Mouse (Mus musculus) lung, postnatal 0 days (tissue): Measurements from ENCODE around the gene Postn.

ENCODE experiments used
- CTCF ChIP-seq: IDR thresholded peaks from 2 replicates; pipeline ENCODE4 v1.5.1; 2016; ENCODE audit warnings: antibody characterized with exemption, mild to moderate bottlenecking
- EP300 ChIP-seq: IDR thresholded peaks from 2 replicates; pipeline ENCODE4 v1.6.1; 2016; ENCODE audit warnings: antibody characterized with exemption, mild to moderate bottlenecking, control low read depth

DNA sequence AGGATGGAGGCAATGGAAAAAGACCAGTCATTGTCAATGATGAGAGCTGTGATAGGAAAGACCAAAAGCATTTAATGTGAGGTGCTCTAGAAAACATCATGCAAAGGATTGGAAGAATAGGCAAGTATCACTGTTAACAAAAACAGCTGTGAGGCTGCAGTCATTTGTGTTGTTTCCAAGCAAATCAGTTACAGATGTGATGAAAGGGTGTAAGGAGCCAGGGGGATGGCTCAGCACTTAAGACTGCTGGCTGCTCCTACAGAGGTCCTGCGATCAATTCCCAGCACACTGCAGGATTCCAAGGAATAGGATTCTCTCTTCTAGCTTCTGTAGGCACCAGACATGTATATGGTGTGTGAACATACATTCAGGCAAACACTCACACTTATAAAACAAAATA, 10.1 kb downstream of the Postn start:
- no peak for TF ChIP-seq CTCF
- TF ChIP-seq EP300: no peak
